In the genomic region with DNA sequence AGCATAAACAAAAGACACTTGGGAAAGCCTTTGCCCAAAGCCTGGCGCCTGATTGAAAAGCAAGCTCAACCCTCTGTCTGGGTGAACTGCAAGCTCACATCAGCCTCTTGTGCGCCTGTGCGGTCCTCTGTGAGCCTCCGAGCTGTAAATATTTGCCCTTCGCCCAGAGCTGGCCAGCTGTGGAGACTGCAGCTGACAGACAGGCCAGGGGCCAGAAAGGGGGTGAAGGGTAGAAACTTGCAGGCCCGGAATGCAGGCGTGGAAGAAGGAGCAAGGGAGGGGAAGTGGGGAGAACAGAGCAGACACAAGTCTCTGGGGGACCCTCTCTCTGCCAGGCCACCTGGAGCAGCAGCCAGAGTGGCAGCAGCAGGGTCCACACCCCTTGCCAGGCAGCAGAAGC, we compare ENCODE assay signal across 7 mouse cellular contexts. TPM values are rescaled to one million over a fixed set of nuclear protein-coding genes. Genes with fewer than 3 reads are reported as not detected.
DNase-seq lines count a peak whose midpoint lies in the region; ATAC-seq and TF ChIP-seq lines count a peak whose summit lies in the region.

No protein-coding gene starts in this region.

- TF ChIP-seq CTCF in liver, adult 2 months (IDR thresholded peaks at IDR 0.05; ENCODE audit: low read depth, low read length) = no peak

- H3K79me2 ChIP-seq in liver, adult 2 months (ENCODE audit: control insufficient read depth, insufficient read depth, low read length) = no peaks in the 10 kb centered on the region
- peaks cover 55% of the 10 kb centered on the region for H3K79me2 ChIP-seq in myocyte (ENCODE audit: control insufficient read depth, insufficient read depth)

- WGBS in hindbrain, embryonic 15.5 days = 5% methylated on average over 7 of the region's 7 CpGs
- WGBS in liver, adult 2 months = 7% methylated on average over 7 of the region's 7 CpGs

- H3K27me3 ChIP-seq in hindbrain, embryonic 15.5 days = peaks cover 11% of the 10 kb centered on the region
- H3K27me3 ChIP-seq in liver, adult 2 months (ENCODE audit: control insufficient read depth, insufficient read depth, low read length) = no peaks in the 10 kb centered on the region
- H3K27me3 ChIP-seq in myocyte (ENCODE audit: control insufficient read depth, insufficient read depth, insufficient read length) = no peaks in the 10 kb centered on the region

- no peak for TF ChIP-seq POLR2A in liver, adult 2 months (IDR thresholded peaks at IDR 0.05; ENCODE audit: extremely low read depth, insufficient read depth, low read length)
- no peak for TF ChIP-seq POLR2A in myocyte (IDR thresholded peaks at IDR 0.05; ENCODE audit: insufficient read length, low read depth)

- H3K27ac ChIP-seq in hindbrain, embryonic 15.5 days (replicated peaks) = 0 out of 2 replicates have a peak overlapping the region, but pooled peaks have one; percentile 14
- 0 out of 2 replicates have a peak overlapping the region, but pooled peaks have one; percentile 13 for H3K27ac ChIP-seq in liver, adult 2 months (replicated peaks; ENCODE audit: insufficient read depth, low read depth, low read length)

- H3K4me2 ChIP-seq in hindbrain, embryonic 15.5 days = peak overlapping the region; percentile 48
- H3K4me2 ChIP-seq in myocyte (ENCODE audit: low read depth) = peak overlapping the region; percentile 72

- H3K9me3 ChIP-seq in hindbrain, embryonic 15.5 days = no peaks in the 10 kb centered on the region

- H3ac ChIP-seq in myocyte (ENCODE audit: control insufficient read depth, insufficient read length) = no peak overlapping the region

- H3K36me3 ChIP-seq in hindbrain, embryonic 15.5 days = no peaks in the 10 kb centered on the region
- no peaks in the 10 kb centered on the region for H3K36me3 ChIP-seq in liver, adult 2 months (ENCODE audit: control insufficient read depth, insufficient read depth, low read length)
- peaks cover 3% of the 10 kb centered on the region for H3K36me3 ChIP-seq in myocyte (ENCODE audit: control insufficient read depth, insufficient read depth)

- 0 out of 2 replicates have a peak overlapping the region, but pooled peaks have one; percentile 10 for H3K9ac ChIP-seq in hindbrain, embryonic 15.5 days
- no peak overlapping the region for H3K9ac ChIP-seq in liver, adult 2 months (ENCODE audit: low read depth, low read length)

- H3K4me3 ChIP-seq in hindbrain, embryonic 15.5 days = peak overlapping the region; percentile 20
- no peak overlapping the region for H3K4me3 ChIP-seq in liver, adult 2 months (ENCODE audit: insufficient read depth, low read depth, low read length)
- H3K4me3 ChIP-seq in myocyte = peak overlapping the region; percentile 33

- peaks cover 33% of the 10 kb centered on the region for H3K4me1 ChIP-seq in hindbrain, embryonic 15.5 days (replicated peaks)
- peaks cover 10% of the 10 kb centered on the region; the same call in 1 of the 2 replicates for H3K4me1 ChIP-seq in liver, adult 2 months (ENCODE audit: control insufficient read depth, insufficient read depth, low read length)

- peak; percentile 61 for DNase-seq in embryo, embryonic 11.5 days (ENCODE audit: low read depth, low spot score)
- DNase-seq in gastrocnemius, adult 8-10 months (ENCODE audit: low spot score in 2 of 2) = peak; percentile 32 to 60
- peak; percentile 88 for DNase-seq in liver, adult 2 months (ENCODE audit: extremely low read depth, low read depth, low spot score)
- DNase-seq in left cerebral cortex, adult 8-10 months (ENCODE audit: low spot score in 2 of 2) = no peak
- DNase-seq in layer of hippocampus, adult 9-11 months = no peak

- no peak for ATAC-seq in hindbrain, embryonic 15.5 days (ENCODE audit: low FRiP score, low read depth)

TF ChIP-seq in myocyte, 11 proteins besides CTCF, POLR2A, EP300 and RAD21:
- TF ChIP-seq MYOG (IDR thresholded peaks at IDR 0.05; ENCODE audit: control insufficient read depth in 1 of 3, insufficient read depth in 1 of 3, insufficient read length in 2 of 3, low read depth in 2 of 3) (peak in 2 of 3 experiments; percentile 13 to 37), MAX (IDR thresholded peaks at IDR 0.05; ENCODE audit: low read depth) (no peak), TCF12 (IDR thresholded peaks at IDR 0.05; ENCODE audit: insufficient read depth, poor library complexity, severe bottlenecking) (no peak), TCF3 (IDR thresholded peaks at IDR 0.05; ENCODE audit: insufficient read length, low read depth) (no peak), REST (IDR thresholded peaks at IDR 0.05; ENCODE audit: insufficient read depth, insufficient read length) (no peak), CEBPB (IDR thresholded peaks at IDR 0.05; ENCODE audit: insufficient read depth, poor library complexity, severe bottlenecking) (no peak), SRF (IDR thresholded peaks at IDR 0.05; ENCODE audit: control insufficient read depth, insufficient read length, low read depth) (no peak), USF1 (IDR thresholded peaks at IDR 0.05; ENCODE audit: low read depth) (no peak), MYOD1 (IDR thresholded peaks at IDR 0.05; ENCODE audit: control insufficient read depth in 1 of 3, insufficient read length in 2 of 3, low read depth in 2 of 3) (peak in 2 of 3 experiments; percentile 9 to 41)

RNA-seq across cellular contexts. Expression of a gene that starts 3.0 kb away (rescaled TPM):
- 100 to 1,000 TPM; 112 to 145 (median 128) TPM for total RNA-seq in gastrocnemius, adult 8-10 months (2022)
- 23.6 and 25.8 TPM in 2 replicates for polyA plus RNA-seq in hindbrain, embryonic 15.5 days (2015; fragmentation: Nextera tagmentation; extraction: Ambion mirVana)
- 1.5 and 2.9 TPM in 2 replicates for total RNA-seq in liver, adult 2 months (2014; rRNA removed)
- polyA plus RNA-seq in liver, adult 2 months (2012; rRNA removed) = 3.2 TPM in 2 replicates
- polyA plus RNA-seq in myocyte (2012; fragmentation: generic; extraction: Trizol) = 13.8 TPM
- total RNA-seq in left cerebral cortex, adult 8-10 months (2022) = 10 to 100 TPM; 29.9 to 34.4 (median 32.5) TPM

Comparison
In these comparisons a context has a peak if more than half of its experiments do, and no peak if none do; other contexts are left out.
1. DNase-seq: peak in embryo, embryonic 11.5 days (single experiment), gastrocnemius, adult 8-10 months (2 of 2) and liver, adult 2 months (single experiment); none in left cerebral cortex, adult 8-10 months (0 of 2) and layer of hippocampus, adult 9-11 months (single experiment).